Mouse (Mus musculus): Measurements from ENCODE around the gene Flvcr2. TPM values are rescaled to one million over a fixed set of nuclear protein-coding genes. Genes with fewer than 3 reads are reported as not detected.

Gene Flvcr2
- polyA plus RNA-seq, 1 experiment from 2014 or later: 0.85 TPM

DNA sequence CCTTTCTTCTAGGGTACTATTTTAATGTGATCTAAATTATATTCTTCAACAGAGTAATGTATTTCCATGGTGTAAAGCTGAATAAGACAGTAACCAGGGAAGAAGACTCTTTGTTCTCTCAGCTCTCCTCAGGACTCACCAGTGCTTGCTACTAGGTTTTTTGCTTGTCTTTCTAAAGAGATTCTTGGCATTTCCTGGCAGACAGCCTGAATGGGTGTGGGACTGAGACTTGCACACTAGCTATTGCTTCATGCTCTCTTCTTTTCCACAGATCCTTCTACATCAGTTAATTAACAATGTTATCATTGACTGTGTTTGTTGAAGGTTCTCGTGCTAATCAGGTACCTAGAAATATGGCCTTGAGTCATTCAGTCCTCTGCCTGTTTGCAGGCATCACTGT, 107.9 kb downstream of the Flvcr2 start:
- 89% methylated on average over 1 of the region's 1 CpGs for WGBS
- Histone ChIP-seq H3K9me3 (replicated peaks) (no peaks in the 10 kb centered on the region), H3K4me1 (no peaks in the 10 kb centered on the region), H3K27me3 (ENCODE audit: low read depth, poor library complexity, severe bottlenecking) (no peaks in the 10 kb centered on the region), H3K36me3 (peaks cover 35% of the 10 kb centered on the region), H3K27ac (replicated peaks) (no peak overlapping the region), H3K4me3 (no peak overlapping the region)
- DNase-seq (ENCODE audit: low spot score): no peak

DNA sequence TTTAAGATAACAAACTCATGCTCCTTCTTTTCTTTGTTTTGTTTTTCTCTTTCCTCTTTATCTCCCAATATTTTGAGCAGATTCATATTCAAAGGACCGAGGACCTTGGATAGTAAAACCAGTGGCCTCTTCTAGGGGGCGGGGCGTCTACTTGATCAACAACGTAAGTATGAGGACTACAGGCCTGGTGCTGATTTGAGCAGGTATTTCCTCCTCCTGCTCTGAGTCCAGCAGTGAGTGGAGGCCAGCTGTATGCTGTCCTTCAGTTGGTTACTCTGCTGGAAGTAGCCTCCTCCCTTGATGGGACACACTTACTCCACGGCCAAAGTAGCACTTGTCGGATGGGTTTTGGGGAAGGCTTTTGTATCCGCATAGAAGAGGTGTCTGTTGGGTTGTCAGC, 111.0 kb downstream of the Flvcr2 start:
- Histone ChIP-seq H3K27me3 (ENCODE audit: low read depth, poor library complexity, severe bottlenecking) (no peaks in the 10 kb centered on the region), H3K27ac (replicated peaks) (no peak overlapping the region), H3K9me3 (replicated peaks) (no peaks in the 10 kb centered on the region), H3K4me3 (no peak overlapping the region), H3K36me3 (peaks cover 22% of the 10 kb centered on the region), H3K4me1 (no peaks in the 10 kb centered on the region)
- WGBS: 91% methylated on average over 7 of the region's 7 CpGs
- DNase-seq (ENCODE audit: low spot score): no peak

DNA sequence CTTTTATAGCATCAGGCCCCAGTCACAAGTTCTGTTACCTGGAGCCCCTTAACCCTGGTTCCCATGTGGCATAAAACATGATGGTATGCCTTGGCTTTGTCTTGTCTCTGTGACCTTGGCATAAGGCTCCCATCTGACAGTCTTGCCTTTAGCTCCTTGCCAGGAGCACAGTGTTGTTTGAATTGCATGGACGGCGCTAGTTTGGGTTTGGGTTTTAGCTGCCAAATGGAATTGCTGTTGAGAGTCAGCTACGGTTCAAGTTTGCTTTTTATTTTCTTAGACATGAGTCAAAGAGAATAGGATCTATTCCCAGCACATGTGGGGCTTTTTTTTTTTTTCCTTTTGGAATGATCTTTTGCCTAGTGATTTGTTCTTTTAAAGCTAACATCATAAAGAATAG, 112.8 kb downstream of the Flvcr2 start:
- Histone ChIP-seq H3K4me3 (no peak overlapping the region), H3K27ac (replicated peaks) (no peak overlapping the region), H3K27me3 (ENCODE audit: low read depth, poor library complexity, severe bottlenecking) (no peaks in the 10 kb centered on the region), H3K4me1 (no peaks in the 10 kb centered on the region), H3K36me3 (peaks cover 22% of the 10 kb centered on the region), H3K9me3 (replicated peaks) (no peaks in the 10 kb centered on the region)
- WGBS: 89% methylated on average over 3 of the region's 3 CpGs
- no peak for DNase-seq (ENCODE audit: low spot score)

DNA sequence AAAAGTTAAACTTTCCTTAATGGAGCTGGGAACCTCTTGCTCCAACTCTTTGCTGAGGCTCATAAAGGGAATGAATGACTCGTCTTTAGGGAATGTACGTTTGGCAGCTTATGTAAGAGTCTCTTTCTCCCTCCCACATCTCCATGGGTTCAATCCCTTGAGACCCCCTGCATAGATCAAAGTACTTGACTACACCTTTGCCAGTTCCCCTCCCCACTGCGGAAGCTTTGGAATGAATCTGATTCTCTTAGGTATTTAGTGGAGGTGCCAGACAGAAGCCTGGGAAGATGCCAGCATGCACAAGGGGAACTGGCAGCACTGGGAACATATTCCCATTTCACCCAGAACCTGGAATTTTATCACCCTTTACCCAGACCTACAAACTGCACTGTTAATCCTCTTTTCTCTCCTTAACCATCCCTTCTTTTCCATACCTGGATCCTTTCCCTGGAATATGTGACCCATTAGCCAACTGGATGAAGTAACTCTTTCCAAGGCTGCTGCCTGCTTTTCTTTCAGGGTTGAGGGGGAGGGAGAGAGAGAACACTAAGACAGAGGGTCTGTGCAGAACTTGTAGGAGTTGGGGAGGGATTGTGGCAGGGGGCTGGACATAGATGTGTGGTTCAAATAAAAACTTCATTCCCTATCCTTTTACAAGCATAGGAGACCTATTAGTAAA, 113.3 kb downstream of the Flvcr2 start:
- Histone ChIP-seq H3K4me3 (no peak overlapping the region), H3K36me3 (peaks cover 22% of the 10 kb centered on the region), H3K9me3 (replicated peaks) (no peaks in the 10 kb centered on the region), H3K27me3 (ENCODE audit: low read depth, poor library complexity, severe bottlenecking) (no peaks in the 10 kb centered on the region), H3K4me1 (no peaks in the 10 kb centered on the region), H3K27ac (replicated peaks) (no peak overlapping the region)
- DNase-seq (ENCODE audit: low spot score): no peak
- WGBS: 66% methylated on average over 3 of the region's 3 CpGs

DNA sequence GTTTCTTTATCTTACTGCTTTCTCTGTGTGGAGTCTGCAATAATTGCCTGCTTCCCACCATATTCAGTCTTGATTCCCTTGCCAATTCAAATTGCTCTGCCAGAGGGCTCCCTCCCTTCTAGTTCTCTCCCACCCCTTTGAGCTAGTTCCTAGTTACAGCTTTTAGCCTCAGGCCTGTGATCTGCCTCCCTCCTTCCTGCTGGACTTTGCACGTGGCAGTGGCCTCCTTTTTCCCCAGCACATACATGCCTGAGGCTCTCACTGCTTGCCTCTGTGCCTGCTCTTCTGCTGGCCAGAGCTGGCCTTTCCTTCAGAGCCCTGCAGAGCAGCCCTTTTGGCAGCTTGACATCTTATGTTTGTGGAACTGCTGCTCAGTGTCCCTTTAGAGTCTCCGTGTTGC, 116.2 kb downstream of the Flvcr2 start:
- DNase-seq (ENCODE audit: low spot score): no peak
- WGBS: 52% methylated on average over 2 of the region's 2 CpGs
- peaks cover 10% of the 10 kb centered on the region for H3K36me3 ChIP-seq
- no peaks in the 10 kb centered on the region for H3K27me3 ChIP-seq (ENCODE audit: low read depth, poor library complexity, severe bottlenecking)
- H3K4me3 ChIP-seq: no peak overlapping the region
- H3K27ac ChIP-seq (replicated peaks): no peak overlapping the region
- no peaks in the 10 kb centered on the region for H3K9me3 ChIP-seq (replicated peaks)
- H3K4me1 ChIP-seq: no peaks in the 10 kb centered on the region

Small RNA genes lying within 50 kb of the gene (microRNA-seq; reads per million reads assigned to microRNA genes)
- not detected for gene Gm47285

Other genes with a start within 250 kb of the Flvcr2 start
- 0.49 TPM in 1 of 2 replicates, not detected in the other for gene Jdp2, start 147.5 kb upstream of the Flvcr2 start, polyA plus RNA-seq (2016; fragmentation: Nextera tagmentation; extraction: Ambion mirVana)
- 1.8 and 2.6 TPM in 2 replicates for gene Batf, start 59.9 kb upstream of the Flvcr2 start, polyA plus RNA-seq (2016; fragmentation: Nextera tagmentation; extraction: Ambion mirVana)
- 119 and 121 TPM in 2 replicates for gene Erg28, start 78.0 kb downstream of the Flvcr2 start, polyA plus RNA-seq (2016; fragmentation: Nextera tagmentation; extraction: Ambion mirVana)
- gene Ttll5, start 78.1 kb downstream of the Flvcr2 start, polyA plus RNA-seq (2016; fragmentation: Nextera tagmentation; extraction: Ambion mirVana): 15.8 and 17.2 TPM in 2 replicates